Mouse (Mus musculus): ENCODE measurements around the gene Foxg1. TPM values are rescaled to one million over a fixed set of nuclear protein-coding genes. Genes with fewer than 3 reads are reported as not detected.

Gene Foxg1
- polyA plus RNA-seq, 1 experiment = 104 TPM

- WGBS = under 1% methylated on average over 59 of the region's 66 CpGs
- Histone ChIP-seq H3K4me3 (ENCODE audit: insufficient read depth, low read depth, low read length) (peak overlapping the region; percentile 86), H3K27ac (ENCODE audit: insufficient read depth, low read depth, low read length) (peak overlapping the region; percentile 90)
Observed at GRCm38 (mm10) chr12:49384295-49384875, 1.9 kb downstream of the Foxg1 start.

GRCm38 (mm10) chr12:49384876-49385630, 2.6 kb downstream of the Foxg1 start, which contains the start of gene Gm43517:
TSS of gene Gm43517 (plus strand) at chr12:49385174.
- Histone ChIP-seq H3K4me3 (ENCODE audit: insufficient read depth, low read depth, low read length) (peak within 1 kb of the TSS; percentile 86), H3K4me1 (ENCODE audit: control insufficient read depth, insufficient read depth, low read length) (no peaks in the 10 kb centered on the region; the same call in 1 of the 2 replicates), H3K27ac (ENCODE audit: insufficient read depth, low read depth, low read length) (peak within 1 kb of the TSS; percentile 90)
- WGBS = 1% methylated on average over 74 of the region's 75 CpGs
- TF ChIP-seq POLR2A (IDR thresholded peaks at IDR 0.05; ENCODE audit: insufficient read depth, low read depth, low read length) (no peak), CTCF (IDR thresholded peaks at IDR 0.05; ENCODE audit: insufficient read depth, low read depth, low read length) (peak; percentile 44; the same call in 1 of the 2 replicates)

More at GRCm38 (mm10) chr12:49384295-49384875, 1.9 kb downstream of the Foxg1 start:
- TF ChIP-seq CTCF (IDR thresholded peaks at IDR 0.05; ENCODE audit: insufficient read depth, low read depth, low read length) = no peak
- TF ChIP-seq POLR2A (IDR thresholded peaks at IDR 0.05; ENCODE audit: insufficient read depth, low read depth, low read length) = no peak; the same call in 1 of the 2 replicates
- no peaks in the 10 kb centered on the region; the same call in 1 of the 2 replicates for H3K4me1 ChIP-seq (ENCODE audit: control insufficient read depth, insufficient read depth, low read length)

DNA sequence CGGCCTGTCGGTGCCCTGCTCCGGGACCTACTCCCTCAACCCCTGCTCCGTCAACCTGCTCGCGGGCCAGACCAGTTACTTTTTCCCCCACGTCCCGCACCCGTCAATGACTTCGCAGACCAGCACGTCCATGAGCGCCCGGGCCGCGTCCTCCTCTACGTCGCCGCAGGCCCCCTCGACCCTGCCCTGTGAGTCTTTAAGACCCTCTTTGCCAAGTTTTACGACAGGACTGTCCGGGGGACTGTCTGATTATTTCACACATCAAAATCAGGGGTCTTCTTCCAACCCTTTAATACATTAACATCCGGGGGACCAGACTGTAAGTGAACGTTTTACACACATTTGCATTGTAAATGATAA, 3.2 kb downstream of the Foxg1 start:
- H3K27ac ChIP-seq (ENCODE audit: insufficient read depth, low read depth, low read length) = peak overlapping the region; percentile 90
- 2% methylated on average over 23 of the region's 23 CpGs for WGBS
- peak overlapping the region; percentile 86 for H3K4me3 ChIP-seq (ENCODE audit: insufficient read depth, low read depth, low read length)
- TF ChIP-seq CTCF (IDR thresholded peaks at IDR 0.05; ENCODE audit: insufficient read depth, low read depth, low read length) (no peak), POLR2A (IDR thresholded peaks at IDR 0.05; ENCODE audit: insufficient read depth, low read depth, low read length) (no peak)
- no peaks in the 10 kb centered on the region; the same call in 1 of the 2 replicates for H3K4me1 ChIP-seq (ENCODE audit: control insufficient read depth, insufficient read depth, low read length)

DNA sequence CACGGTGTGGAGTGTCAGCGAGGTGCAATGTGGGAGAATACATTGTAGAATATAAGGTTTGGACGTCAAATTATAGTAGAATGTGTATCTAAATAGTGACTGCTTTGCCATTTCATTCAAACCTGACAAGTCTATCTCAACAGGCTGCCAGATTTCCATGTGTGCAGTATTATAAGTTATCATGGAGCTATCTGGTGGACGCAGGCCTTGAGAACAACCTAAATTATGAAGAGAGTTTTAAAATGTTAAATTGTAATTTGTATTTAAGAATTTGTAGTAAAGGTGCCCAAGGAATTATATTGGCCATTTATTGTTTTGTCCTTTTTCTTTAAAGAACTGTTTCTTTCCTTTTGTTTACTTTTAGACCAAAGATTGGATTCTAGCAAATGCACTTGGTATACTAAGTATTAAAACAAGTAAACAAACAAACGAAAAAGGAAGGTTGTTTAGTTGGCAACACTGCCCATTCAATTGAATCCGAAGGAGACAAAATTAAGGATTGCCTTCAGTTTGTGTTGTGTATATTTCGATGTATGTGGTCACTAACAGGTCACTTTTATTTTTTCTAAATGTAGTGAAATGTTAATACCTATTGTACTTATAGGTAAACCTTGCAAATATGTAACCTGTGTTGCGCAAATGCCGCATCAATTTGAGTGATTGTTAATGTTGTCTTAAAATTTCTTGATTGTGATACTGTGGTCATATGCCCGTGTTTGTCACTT, 3.8 kb downstream of the Foxg1 start:
- H3K27ac ChIP-seq (ENCODE audit: insufficient read depth, low read depth, low read length) = no peak overlapping the region
- H3K4me1 ChIP-seq (ENCODE audit: control insufficient read depth, insufficient read depth, low read length) = no peaks in the 10 kb centered on the region; the same call in 1 of the 2 replicates
- 6% methylated on average over 10 of the region's 10 CpGs for WGBS
- no peak for TF ChIP-seq CTCF (IDR thresholded peaks at IDR 0.05; ENCODE audit: insufficient read depth, low read depth, low read length)
- TF ChIP-seq POLR2A (IDR thresholded peaks at IDR 0.05; ENCODE audit: insufficient read depth, low read depth, low read length) = no peak
- no peak overlapping the region for H3K4me3 ChIP-seq (ENCODE audit: insufficient read depth, low read depth, low read length)

DNA sequence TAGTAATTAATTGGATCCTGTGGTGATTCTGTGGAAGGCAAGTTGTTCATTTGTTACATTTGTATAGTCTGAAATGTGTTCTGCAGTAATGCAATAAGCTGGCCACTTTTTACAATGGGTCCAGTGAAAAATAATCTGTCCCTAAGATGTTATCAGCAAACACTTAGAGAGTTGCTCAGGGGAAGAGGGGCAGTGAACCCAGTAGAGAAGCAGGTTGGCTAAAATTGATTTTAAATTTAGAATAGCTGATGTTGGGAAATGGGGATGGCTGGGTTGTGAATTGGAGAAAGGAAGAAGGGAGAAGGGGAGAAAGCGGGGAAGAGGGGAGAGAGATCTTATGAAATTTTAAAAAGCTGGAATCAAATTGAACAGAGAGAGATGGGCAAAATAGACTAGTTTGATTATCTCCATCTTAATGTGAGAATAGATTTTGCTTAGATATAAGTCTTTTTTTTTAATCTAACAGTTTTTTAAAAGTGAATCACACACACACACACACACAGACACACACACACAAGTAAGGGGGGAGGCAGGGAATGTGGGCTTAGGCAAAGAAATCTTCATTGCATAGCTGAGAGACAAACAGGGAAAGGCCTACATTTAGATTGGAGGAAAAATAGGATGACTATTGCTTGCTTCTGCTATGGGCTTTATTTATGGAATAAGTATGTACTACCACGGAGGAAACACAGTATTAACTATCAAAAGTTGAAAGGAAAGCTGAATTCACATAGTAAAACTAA, 5.6 kb downstream of the Foxg1 start:
- no peak for TF ChIP-seq POLR2A (IDR thresholded peaks at IDR 0.05; ENCODE audit: insufficient read depth, low read depth, low read length)
- TF ChIP-seq CTCF (IDR thresholded peaks at IDR 0.05; ENCODE audit: insufficient read depth, low read depth, low read length) = no peak
- no peak overlapping the region for H3K27ac ChIP-seq (ENCODE audit: insufficient read depth, low read depth, low read length)
- no peak overlapping the region for H3K4me3 ChIP-seq (ENCODE audit: insufficient read depth, low read depth, low read length)

GRCm38 (mm10) chr12:49389666-49390065, 7.2 kb downstream of the Foxg1 start:
- H3K4me3 ChIP-seq (ENCODE audit: insufficient read depth, low read depth, low read length) = peak overlapping the region; percentile 39
- no peak for TF ChIP-seq POLR2A (IDR thresholded peaks at IDR 0.05; ENCODE audit: insufficient read depth, low read depth, low read length)
- TF ChIP-seq CTCF (IDR thresholded peaks at IDR 0.05; ENCODE audit: insufficient read depth, low read depth, low read length) = no peak
- H3K4me1 ChIP-seq (ENCODE audit: control insufficient read depth, insufficient read depth, low read length) = no peaks in the 10 kb centered on the region
- peak overlapping the region; percentile 86 for H3K27ac ChIP-seq (ENCODE audit: insufficient read depth, low read depth, low read length)
- 6% methylated on average over 5 of the region's 5 CpGs for WGBS

More for the DNA sequence above, 5.6 kb downstream of the Foxg1 start:
- H3K4me1 ChIP-seq (ENCODE audit: control insufficient read depth, insufficient read depth, low read length) = no peaks in the 10 kb centered on the region
- WGBS = 22% methylated on average over 2 of the region's 2 CpGs

- H3K27ac ChIP-seq (ENCODE audit: insufficient read depth, low read depth, low read length) = peak overlapping the region; percentile 86
- peak overlapping the region; percentile 45 for H3K4me3 ChIP-seq (ENCODE audit: insufficient read depth, low read depth, low read length)
- WGBS = 5% methylated on average over 13 of the region's 13 CpGs
- no peak for TF ChIP-seq CTCF (IDR thresholded peaks at IDR 0.05; ENCODE audit: insufficient read depth, low read depth, low read length)
- TF ChIP-seq POLR2A (IDR thresholded peaks at IDR 0.05; ENCODE audit: insufficient read depth, low read depth, low read length) = no peak
- no peaks in the 10 kb centered on the region for H3K4me1 ChIP-seq (ENCODE audit: control insufficient read depth, insufficient read depth, low read length)
Observed at GRCm38 (mm10) chr12:49390257-49390656, 7.8 kb downstream of the Foxg1 start.

DNA sequence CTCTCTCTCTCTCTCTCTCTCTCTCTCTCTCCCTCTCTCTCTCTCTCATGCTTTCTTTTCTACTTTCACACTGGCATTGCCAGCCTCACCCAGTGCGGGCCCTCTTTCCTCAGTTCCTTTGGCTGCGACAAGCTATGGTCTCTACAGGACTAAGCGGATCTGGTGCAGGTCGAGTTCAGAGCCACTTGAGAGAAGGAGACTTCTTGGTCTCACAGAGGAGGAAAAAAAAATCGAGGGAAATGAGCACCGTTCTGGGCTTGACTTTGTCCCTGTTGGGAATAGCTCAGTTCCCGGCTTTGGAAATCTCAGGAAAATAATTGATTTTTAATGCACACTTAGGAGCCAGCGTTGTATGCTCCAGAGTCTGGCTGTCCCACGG, 8.5 kb downstream of the Foxg1 start:
- TF ChIP-seq CTCF (IDR thresholded peaks at IDR 0.05; ENCODE audit: insufficient read depth, low read depth, low read length) = no peak
- TF ChIP-seq POLR2A (IDR thresholded peaks at IDR 0.05; ENCODE audit: insufficient read depth, low read depth, low read length) = no peak
- Histone ChIP-seq H3K4me3 (ENCODE audit: insufficient read depth, low read depth, low read length) (peak overlapping the region; percentile 66), H3K27ac (ENCODE audit: insufficient read depth, low read depth, low read length) (peak overlapping the region; percentile 95), H3K4me1 (ENCODE audit: control insufficient read depth, insufficient read depth, low read length) (no peaks in the 10 kb centered on the region)
- 4% methylated on average over 9 of the region's 9 CpGs for WGBS

All from olfactory bulb, adult 2 months (tissue).